Mouse (Mus musculus): ENCODE results near the gene Synj1. TPM values are rescaled to one million over a fixed set of nuclear protein-coding genes. Genes with fewer than 3 reads are reported as not detected.

Synj1 gene
- polyA plus RNA-seq, 1 experiment from 2014 or later, result 19.8 TPM

DNA sequence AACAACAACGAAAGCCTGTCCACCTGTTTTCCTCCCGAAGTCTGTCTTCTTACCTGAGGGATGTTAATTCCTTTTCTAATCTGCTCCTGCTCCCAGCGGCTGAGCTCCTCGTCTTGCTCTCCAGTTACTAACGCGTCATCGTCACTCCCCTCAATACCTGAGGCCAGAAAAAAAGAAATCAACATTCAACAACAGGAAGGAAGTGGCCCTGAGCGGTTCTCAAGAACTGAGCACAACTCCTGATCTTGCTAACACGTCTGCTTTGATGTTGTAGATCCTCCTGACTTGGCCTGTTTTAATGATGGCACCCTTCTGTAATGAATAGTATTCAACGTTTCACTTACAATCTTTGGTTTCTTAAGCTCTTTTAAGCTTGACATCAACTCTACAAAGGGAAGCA lies 24.8 kb upstream of the Synj1 start:
- Histone ChIP-seq H3K4me2 (no peak overlapping the region), H3K9ac (no peak overlapping the region), H3K27ac (no peak overlapping the region), H3K27me3 (replicated peaks) (no peaks in the 10 kb centered on the region), H3K4me1 (peaks cover 5% of the 10 kb centered on the region; the same call in 1 of the 2 replicates), H3K9me3 (replicated peaks) (no peaks in the 10 kb centered on the region), H3K4me3 (no peak overlapping the region), H3K36me3 (peaks cover 94% of the 10 kb centered on the region)
- 85% methylated on average over 10 of the region's 10 CpGs for WGBS (ENCODE audit: insufficient replicate concordance)
- no peak for ATAC-seq

DNA sequence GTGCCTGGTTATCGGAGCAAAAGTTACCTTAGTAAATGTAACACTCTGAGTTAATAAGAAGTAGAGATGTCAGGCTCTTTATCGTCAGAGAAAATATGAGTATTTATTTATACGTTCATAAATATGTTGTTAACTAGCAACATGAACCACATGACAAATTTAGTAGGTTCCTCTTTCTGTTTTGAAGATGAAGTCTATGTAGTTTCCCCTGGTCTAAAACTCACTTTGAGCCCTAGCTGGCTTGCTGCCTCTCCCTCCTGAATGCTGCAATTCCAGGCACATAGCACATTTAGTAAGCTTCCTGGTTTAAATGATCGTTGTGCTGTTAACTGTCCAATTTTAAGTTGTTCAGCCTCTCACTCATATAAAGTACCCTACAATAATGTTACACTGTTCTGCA lies 19.6 kb upstream of the Synj1 start:
- H3K36me3 ChIP-seq, result peaks cover 93% of the 10 kb centered on the region
- 87% methylated on average over 4 of the region's 4 CpGs for WGBS (ENCODE audit: insufficient replicate concordance)
- H3K4me2 ChIP-seq, result no peak overlapping the region
- H3K27ac ChIP-seq, result no peak overlapping the region
- H3K9ac ChIP-seq, result no peak overlapping the region
- H3K4me1 ChIP-seq, result no peaks in the 10 kb centered on the region
- H3K27me3 ChIP-seq (replicated peaks), result no peaks in the 10 kb centered on the region
- ATAC-seq, result no peak
- H3K9me3 ChIP-seq (replicated peaks), result no peaks in the 10 kb centered on the region
- H3K4me3 ChIP-seq, result no peak overlapping the region

DNA sequence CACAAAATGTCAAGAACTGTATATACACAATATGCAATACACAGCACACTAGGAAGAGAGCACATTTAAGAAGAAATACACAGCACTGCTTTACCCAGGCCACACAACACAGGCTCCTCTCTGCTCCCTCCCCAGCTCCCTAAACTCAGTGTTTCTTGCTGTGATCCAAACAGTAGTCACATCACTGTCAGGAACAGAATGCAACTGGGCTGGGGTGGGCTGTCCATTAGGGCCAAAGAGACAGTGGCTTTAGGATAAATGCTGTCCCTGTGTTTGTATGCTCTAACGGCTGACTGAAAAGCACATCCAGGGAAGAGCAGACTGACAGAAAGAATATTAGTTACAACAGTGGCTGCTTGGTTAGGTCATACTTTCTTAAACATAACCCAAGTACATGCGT lies 18.8 kb upstream of the Synj1 start:
- no peak for ATAC-seq
- Histone ChIP-seq H3K27me3 (replicated peaks) (no peaks in the 10 kb centered on the region), H3K9ac (no peak overlapping the region), H3K9me3 (replicated peaks) (no peaks in the 10 kb centered on the region), H3K4me1 (no peaks in the 10 kb centered on the region), H3K4me2 (no peak overlapping the region), H3K27ac (no peak overlapping the region), H3K4me3 (no peak overlapping the region), H3K36me3 (peaks cover 95% of the 10 kb centered on the region)
- 88% methylated on average over 2 of the region's 2 CpGs for WGBS (ENCODE audit: insufficient replicate concordance)

DNA sequence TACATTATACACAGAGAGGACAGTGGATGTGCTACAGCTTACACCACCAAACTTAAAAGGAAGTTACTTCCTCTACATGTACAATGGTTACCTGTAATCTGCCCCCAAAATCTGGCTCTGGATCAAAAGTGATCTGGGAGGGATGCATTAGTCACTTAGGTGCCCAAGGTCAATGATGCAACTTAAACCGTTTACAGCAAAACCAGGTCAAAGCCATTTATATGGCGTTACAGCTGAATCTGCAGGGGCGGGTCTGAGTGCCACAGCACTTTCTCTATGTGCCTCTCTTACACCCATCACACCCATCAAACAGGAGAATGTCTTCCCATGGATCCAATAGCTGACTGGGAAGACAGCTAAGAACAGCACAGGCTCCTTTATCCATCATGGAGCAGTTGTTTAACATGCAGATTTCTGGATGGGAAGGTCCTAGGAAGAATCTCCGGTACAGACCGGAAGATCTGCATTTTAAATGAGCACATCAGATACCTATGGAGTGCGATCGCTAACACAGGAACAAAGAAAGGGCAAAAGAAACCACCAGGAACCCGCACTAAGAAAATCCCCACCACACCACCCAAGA lies 18.1 kb upstream of the Synj1 start:
- Histone ChIP-seq H3K9me3 (replicated peaks) (no peaks in the 10 kb centered on the region), H3K27ac (no peak overlapping the region), H3K36me3 (peaks cover 95% of the 10 kb centered on the region), H3K4me2 (no peak overlapping the region), H3K4me3 (no peak overlapping the region), H3K4me1 (no peaks in the 10 kb centered on the region), H3K27me3 (replicated peaks) (no peaks in the 10 kb centered on the region), H3K9ac (no peak overlapping the region)
- 91% methylated on average over 8 of the region's 8 CpGs for WGBS (ENCODE audit: insufficient replicate concordance)
- ATAC-seq, result no peak

DNA sequence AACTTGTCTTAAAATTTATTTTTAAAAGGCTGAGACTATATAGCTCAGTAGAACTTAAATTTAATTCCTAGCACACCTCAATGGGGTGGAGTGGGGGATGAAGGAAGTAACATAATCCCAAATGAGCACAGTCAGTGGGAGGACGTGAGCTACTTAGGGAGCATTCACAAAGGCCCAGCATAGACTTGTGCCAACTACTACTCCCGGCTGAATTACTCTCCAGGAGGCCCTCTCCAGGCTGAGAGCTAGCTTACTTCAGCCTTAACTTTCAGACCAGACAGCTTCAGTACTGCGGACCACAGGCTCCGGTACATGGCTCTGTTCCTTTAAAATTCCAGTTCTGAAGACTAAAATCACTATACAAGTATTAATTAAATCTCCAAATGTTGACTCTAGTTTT lies 15.2 kb upstream of the Synj1 start:
- Histone ChIP-seq H3K9me3 (replicated peaks) (peaks cover 4% of the 10 kb centered on the region; the same call in 1 of the 2 replicates), H3K4me3 (no peak overlapping the region), H3K4me1 (no peaks in the 10 kb centered on the region), H3K36me3 (peaks cover 94% of the 10 kb centered on the region), H3K9ac (no peak overlapping the region), H3K27ac (no peak overlapping the region), H3K27me3 (replicated peaks) (no peaks in the 10 kb centered on the region), H3K4me2 (no peak overlapping the region)
- ATAC-seq, result no peak
- 95% methylated on average over 4 of the region's 4 CpGs for WGBS (ENCODE audit: insufficient replicate concordance)

DNA sequence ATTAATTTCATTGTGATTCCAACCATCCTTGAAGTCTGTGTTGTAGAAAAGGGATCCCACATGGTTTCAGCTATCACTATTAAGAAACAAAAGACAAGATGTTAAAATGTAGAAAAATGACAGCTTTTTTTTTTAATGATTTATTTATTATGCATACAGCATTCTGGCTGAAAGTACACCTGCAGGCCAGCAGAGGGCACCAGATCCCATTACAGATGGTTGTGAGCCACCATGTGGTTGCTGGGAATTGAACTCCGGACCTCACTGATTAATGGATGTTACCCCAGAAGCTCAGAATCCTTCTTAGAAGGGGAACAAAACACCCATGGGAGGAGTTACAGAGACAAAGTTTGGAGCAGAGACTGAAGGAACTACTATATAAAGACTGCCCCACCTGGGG lies 12.3 kb upstream of the Synj1 start:
- no peak overlapping the region for H3K9ac ChIP-seq
- 96% methylated on average over 1 of the region's 1 CpGs for WGBS (ENCODE audit: insufficient replicate concordance)
- peaks cover 4% of the 10 kb centered on the region; the same call in 1 of the 2 replicates for H3K9me3 ChIP-seq (replicated peaks)
- H3K4me3 ChIP-seq, result no peak overlapping the region
- H3K36me3 ChIP-seq, result peaks cover 98% of the 10 kb centered on the region
- no peak for ATAC-seq
- no peaks in the 10 kb centered on the region for H3K4me1 ChIP-seq
- no peak overlapping the region for H3K27ac ChIP-seq
- no peaks in the 10 kb centered on the region for H3K27me3 ChIP-seq (replicated peaks)
- no peak overlapping the region for H3K4me2 ChIP-seq

DNA sequence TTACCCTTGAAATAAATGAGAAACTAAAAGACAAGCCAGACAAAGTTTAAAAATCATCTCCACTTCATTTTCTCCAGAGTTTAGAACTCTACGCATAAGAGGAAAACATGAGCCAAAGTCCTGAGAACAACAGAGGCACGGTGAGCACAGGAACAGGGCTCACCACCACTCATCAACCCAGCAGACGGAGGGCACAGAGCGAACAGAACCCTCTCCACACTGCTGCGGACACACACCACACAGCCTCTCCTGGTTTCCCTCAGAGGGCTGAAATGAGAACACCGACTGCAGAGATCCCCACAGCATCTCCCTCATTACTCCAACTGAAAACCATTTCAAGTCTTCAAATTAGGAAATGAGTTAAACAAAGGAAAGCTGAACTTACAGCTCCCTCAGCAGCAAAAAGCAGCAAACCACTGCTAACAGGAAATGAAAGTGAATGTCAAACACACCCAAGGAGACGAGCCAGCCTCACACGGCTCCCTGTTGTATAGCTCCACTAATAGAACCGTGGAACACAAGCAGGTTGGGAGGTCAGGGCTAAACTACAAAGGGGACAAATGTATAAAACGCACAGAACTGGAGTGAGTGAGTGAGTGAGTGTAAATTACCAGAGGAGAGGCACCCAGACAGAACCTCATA lies 9.9 kb upstream of the Synj1 start:
- H3K4me3 ChIP-seq, result no peak overlapping the region
- no peak overlapping the region for H3K27ac ChIP-seq
- no peak overlapping the region for H3K4me2 ChIP-seq
- peaks cover 4% of the 10 kb centered on the region; the same call in 1 of the 2 replicates for H3K9me3 ChIP-seq (replicated peaks)
- no peaks in the 10 kb centered on the region for H3K4me1 ChIP-seq
- no peaks in the 10 kb centered on the region for H3K27me3 ChIP-seq (replicated peaks)
- no peak overlapping the region for H3K9ac ChIP-seq
- H3K36me3 ChIP-seq, result peaks cover 94% of the 10 kb centered on the region
- ATAC-seq, result no peak
- 91% methylated on average over 10 of the region's 10 CpGs for WGBS (ENCODE audit: insufficient replicate concordance)

DNA sequence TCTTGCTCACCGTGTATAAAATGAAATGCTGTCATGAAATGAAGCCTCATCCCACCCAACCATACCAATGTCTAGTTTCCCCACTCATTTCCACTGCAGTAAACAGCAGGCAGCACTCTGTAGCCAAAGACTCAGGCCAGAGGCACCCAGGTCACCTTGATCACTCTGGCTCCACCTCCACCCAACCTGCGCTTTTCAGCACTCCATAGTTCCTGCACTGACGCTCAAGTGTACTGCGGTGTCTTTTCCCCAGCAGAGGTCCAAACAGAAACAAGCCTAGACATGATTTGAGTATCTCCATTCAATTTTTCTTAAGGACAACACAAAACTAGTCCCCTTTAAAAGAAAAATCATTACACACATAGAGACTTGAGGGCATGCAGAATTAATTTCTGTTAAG lies 8.4 kb upstream of the Synj1 start:
- WGBS (ENCODE audit: insufficient replicate concordance), result 92% methylated on average over 4 of the region's 4 CpGs
- ATAC-seq, result no peak
- H3K4me1 ChIP-seq, result no peaks in the 10 kb centered on the region
- H3K4me3 ChIP-seq, result no peak overlapping the region
- peaks cover 4% of the 10 kb centered on the region; the same call in 1 of the 2 replicates for H3K9me3 ChIP-seq (replicated peaks)
- no peak overlapping the region for H3K9ac ChIP-seq
- no peak overlapping the region for H3K4me2 ChIP-seq
- H3K27me3 ChIP-seq (replicated peaks), result no peaks in the 10 kb centered on the region
- H3K36me3 ChIP-seq, result peaks cover 93% of the 10 kb centered on the region
- no peak overlapping the region for H3K27ac ChIP-seq

DNA sequence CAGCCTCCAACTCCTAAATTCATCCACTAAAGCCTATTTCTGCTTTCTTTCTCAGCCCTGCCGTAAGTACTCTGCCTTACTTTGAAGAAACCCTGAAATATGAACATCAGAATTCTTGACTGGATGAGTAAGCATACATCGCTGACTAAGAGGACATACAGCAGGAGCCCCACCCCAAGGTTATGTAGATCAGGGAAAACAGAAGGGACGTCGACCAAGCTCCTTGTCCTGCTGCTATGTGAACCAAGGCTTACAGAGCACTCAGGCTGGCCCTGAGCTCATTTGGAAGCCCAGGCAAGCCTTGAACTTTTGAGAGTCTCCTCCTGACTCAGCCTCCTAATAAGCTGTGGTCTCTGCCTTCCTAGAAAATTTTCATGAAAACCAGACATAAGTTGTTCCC lies 4.7 kb upstream of the Synj1 start:
- Histone ChIP-seq H3K4me3 (no peak overlapping the region), H3K27ac (no peak overlapping the region), H3K4me1 (peaks cover 13% of the 10 kb centered on the region), H3K9ac (no peak overlapping the region), H3K36me3 (peaks cover 69% of the 10 kb centered on the region), H3K4me2 (no peak overlapping the region), H3K9me3 (replicated peaks) (no peaks in the 10 kb centered on the region), H3K27me3 (replicated peaks) (no peaks in the 10 kb centered on the region)
- whole genome bisulfite sequencing (ENCODE audit: insufficient replicate concordance), result 86% methylated on average over 4 of the region's 4 CpGs
- ATAC-seq, result no peak

DNA sequence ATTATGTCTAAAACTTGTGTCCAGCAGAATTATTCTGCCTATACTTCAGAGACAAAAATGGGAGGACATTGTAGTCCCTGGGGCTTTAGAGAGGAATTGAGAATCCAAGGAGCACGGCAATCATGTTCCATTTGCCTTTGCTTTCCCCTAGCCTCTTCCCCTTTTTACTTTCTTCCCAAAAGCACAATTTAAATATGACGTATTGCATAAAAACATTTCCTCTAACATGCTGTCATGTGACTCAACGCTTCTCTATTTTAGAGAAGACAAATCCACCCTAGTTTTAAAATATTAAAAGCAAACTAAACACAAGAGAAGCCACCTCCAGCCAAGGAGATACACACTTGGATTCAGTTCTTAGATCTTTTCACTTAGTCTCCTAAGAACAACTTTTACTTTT lies 739 bp upstream of the Synj1 start:
- Histone ChIP-seq H3K4me2 (peak overlapping the region; percentile 95), H3K36me3 (peaks cover 37% of the 10 kb centered on the region), H3K4me1 (peaks cover 31% of the 10 kb centered on the region), H3K9me3 (replicated peaks) (no peaks in the 10 kb centered on the region), H3K27ac (peak overlapping the region; percentile 83), H3K4me3 (peak overlapping the region; percentile 98), H3K27me3 (replicated peaks) (no peaks in the 10 kb centered on the region), H3K9ac (peak overlapping the region; percentile 99)
- ATAC-seq, result no peak
- 17% methylated on average over 3 of the region's 3 CpGs for WGBS (ENCODE audit: insufficient replicate concordance)

DNA sequence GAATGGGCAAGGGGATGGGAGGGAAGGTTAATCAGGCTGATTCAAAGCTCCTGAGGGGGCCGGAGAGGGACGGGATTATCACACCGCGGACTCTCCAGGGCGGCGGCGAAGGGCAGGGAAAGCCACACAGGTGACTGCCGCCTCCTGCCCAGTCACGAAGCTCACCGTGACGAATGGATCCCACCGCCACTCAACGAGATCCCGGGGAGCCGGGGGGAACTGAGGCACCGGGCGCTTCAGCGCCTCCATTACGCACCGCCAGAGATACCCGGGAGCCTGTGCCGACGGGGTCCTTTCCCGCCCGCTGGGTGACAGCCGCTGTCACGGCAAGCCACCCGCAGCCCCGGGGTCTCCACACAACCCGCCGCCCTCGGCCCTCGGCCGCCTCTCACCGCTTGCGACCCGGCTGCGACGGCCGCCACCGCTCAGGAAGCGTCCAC lies 507 bp downstream of the Synj1 start:
- Histone ChIP-seq H3K9ac (peak overlapping the region; percentile 99), H3K27ac (peak overlapping the region; percentile 94), H3K36me3 (peaks cover 28% of the 10 kb centered on the region), H3K9me3 (replicated peaks) (no peaks in the 10 kb centered on the region), H3K4me2 (peak overlapping the region; percentile 95), H3K27me3 (replicated peaks) (no peaks in the 10 kb centered on the region), H3K4me1 (peaks cover 43% of the 10 kb centered on the region), H3K4me3 (peak overlapping the region; percentile 98)
- WGBS (ENCODE audit: insufficient replicate concordance), result under 1% methylated on average over 42 of the region's 42 CpGs
- peak; percentile 63 for ATAC-seq

DNA sequence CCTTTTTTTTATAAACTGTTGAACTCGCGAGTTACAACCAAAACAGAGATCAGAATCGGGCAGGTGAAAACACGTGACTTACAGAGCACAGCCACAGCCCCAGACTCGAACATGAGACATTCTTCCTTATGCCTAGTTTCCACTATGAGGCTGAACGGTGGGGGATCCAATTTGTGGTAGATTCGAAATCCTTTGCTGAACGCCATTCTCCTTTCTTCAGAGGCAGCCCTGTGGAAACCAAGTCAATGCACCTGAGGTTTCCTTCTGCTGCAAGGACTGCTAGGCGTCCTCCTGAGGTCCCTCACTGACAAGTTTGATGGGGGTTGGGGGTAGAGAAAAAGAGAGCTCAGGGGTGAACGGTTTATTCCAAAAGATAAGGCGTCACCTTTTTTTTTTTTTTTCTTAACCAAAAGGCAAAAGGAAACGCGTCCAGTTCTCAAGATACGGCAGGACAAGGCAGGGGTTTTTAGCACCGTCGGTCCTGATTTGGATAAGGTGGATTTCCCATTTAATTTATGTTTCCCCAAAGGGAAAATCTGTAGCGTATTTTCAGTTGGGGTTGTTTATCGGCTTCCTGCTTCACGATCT lies 1.1 kb downstream of the Synj1 start:
- Histone ChIP-seq H3K36me3 (peaks cover 25% of the 10 kb centered on the region), H3K9ac (peak overlapping the region; percentile 99), H3K4me1 (peaks cover 47% of the 10 kb centered on the region), H3K9me3 (replicated peaks) (no peaks in the 10 kb centered on the region), H3K4me2 (peak overlapping the region; percentile 95), H3K27ac (peak overlapping the region; percentile 94), H3K27me3 (replicated peaks) (no peaks in the 10 kb centered on the region), H3K4me3 (peak overlapping the region; percentile 98)
- ATAC-seq, result no peak
- 4% methylated on average over 19 of the region's 19 CpGs for WGBS (ENCODE audit: insufficient replicate concordance)
